Mouse (Mus musculus): ENCODE data around the gene Oasl1. TPM values are rescaled to one million over a fixed set of nuclear protein-coding genes. Genes with fewer than 3 reads are reported as not detected.
A peak's percentile ranks its signal among the peaks of the same experiment; 100 is the strongest.
"Not testable (repeated sequence)": the region's sequence is repeated elsewhere in the genome, so short reads cannot be mapped to it uniquely, and the experiment has no call there.

The Oasl1 gene
- polyA plus RNA-seq, 1 experiment from 2014 or later, result 1.3 TPM

GRCm38 (mm10) chr5:114917357-114917756, 5.7 kb upstream of the Oasl1 start:
- H3K27ac ChIP-seq (ENCODE audit: low read length); H3K4me3 ChIP-seq (ENCODE audit: low read length); H3K9me3 ChIP-seq (ENCODE audit: control insufficient read depth, low read length); H3K36me3 ChIP-seq (ENCODE audit: control insufficient read depth, insufficient read depth, low read length); H3K27me3 ChIP-seq (replicated peaks; ENCODE audit: control insufficient read depth, insufficient read depth, low read length); H3K9ac ChIP-seq (ENCODE audit: low read depth, low read length); H3K4me1 ChIP-seq (ENCODE audit: control insufficient read depth, insufficient read depth, low read length); H3K4me2 ChIP-seq (ENCODE audit: low read depth, low read length); ATAC-seq: not testable (repeated sequence)
- WGBS, result 95% methylated on average over 5 of the region's 5 CpGs

GRCm38 (mm10) chr5:114921551-114922365, 1.3 kb upstream of the Oasl1 start:
- Histone ChIP-seq H3K4me1 (ENCODE audit: control insufficient read depth, insufficient read depth, low read length) (peaks cover 12% of the 10 kb centered on the region), H3K9ac (ENCODE audit: low read depth, low read length) (peak overlapping the region; percentile 50), H3K4me3 (ENCODE audit: low read length) (no peak overlapping the region), H3K9me3 (ENCODE audit: control insufficient read depth, low read length) (0 out of 2 replicates have a peak, but pooled peaks cover 4% of the 10 kb centered on the region), H3K36me3 (ENCODE audit: control insufficient read depth, insufficient read depth, low read length) (no peaks in the 10 kb centered on the region), H3K27me3 (replicated peaks; ENCODE audit: control insufficient read depth, insufficient read depth, low read length) (no peaks in the 10 kb centered on the region), H3K4me2 (ENCODE audit: low read depth, low read length) (0 out of 2 replicates have a peak overlapping the region, but pooled peaks have one; percentile 1), H3K27ac (ENCODE audit: low read length) (peak overlapping the region; percentile 74)
- 64% methylated on average over 19 of the region's 19 CpGs for WGBS
- peak; percentile 70 for ATAC-seq

GRCm38 (mm10) chr5:114922366-114922731, 691 bp upstream of the Oasl1 start:
- 61% methylated on average over 10 of the region's 10 CpGs for WGBS
- peaks cover 12% of the 10 kb centered on the region for H3K4me1 ChIP-seq (ENCODE audit: control insufficient read depth, insufficient read depth, low read length)
- no peak overlapping the region for H3K4me3 ChIP-seq (ENCODE audit: low read length)
- H3K4me2 ChIP-seq (ENCODE audit: low read depth, low read length), result 0 out of 2 replicates have a peak overlapping the region, but pooled peaks have one; percentile 1
- H3K9ac ChIP-seq (ENCODE audit: low read depth, low read length), result peak overlapping the region; percentile 50; the same call in 1 of the 2 replicates
- no peaks in the 10 kb centered on the region for H3K27me3 ChIP-seq (replicated peaks; ENCODE audit: control insufficient read depth, insufficient read depth, low read length)
- H3K27ac ChIP-seq (ENCODE audit: low read length), result peak overlapping the region; percentile 74
- peak; percentile 46 for ATAC-seq
- 0 out of 2 replicates have a peak, but pooled peaks cover 4% of the 10 kb centered on the region for H3K9me3 ChIP-seq (ENCODE audit: control insufficient read depth, low read length)
- H3K36me3 ChIP-seq (ENCODE audit: control insufficient read depth, insufficient read depth, low read length), result no peaks in the 10 kb centered on the region

- H3K27ac ChIP-seq (ENCODE audit: low read length), result no peak overlapping the region
- no peak for ATAC-seq
- H3K36me3 ChIP-seq (ENCODE audit: control insufficient read depth, insufficient read depth, low read length), result no peaks in the 10 kb centered on the region
- WGBS, result 85% methylated on average over 1 of the region's 1 CpGs
- H3K4me1 ChIP-seq (ENCODE audit: control insufficient read depth, insufficient read depth, low read length), result peaks cover 12% of the 10 kb centered on the region
- H3K9ac ChIP-seq (ENCODE audit: low read depth, low read length), result no peak overlapping the region
- 0 out of 2 replicates have a peak, but pooled peaks cover 4% of the 10 kb centered on the region for H3K9me3 ChIP-seq (ENCODE audit: control insufficient read depth, low read length)
- no peak overlapping the region for H3K4me2 ChIP-seq (ENCODE audit: low read depth, low read length)
- no peak overlapping the region for H3K4me3 ChIP-seq (ENCODE audit: low read length)
- no peaks in the 10 kb centered on the region for H3K27me3 ChIP-seq (replicated peaks; ENCODE audit: control insufficient read depth, insufficient read depth, low read length)
Observed at GRCm38 (mm10) chr5:114926153-114926684, 3.2 kb downstream of the Oasl1 start.

GRCm38 (mm10) chr5:114926753-114927152, 3.7 kb downstream of the Oasl1 start:
- peak; percentile 61 for ATAC-seq
- WGBS, result 76% methylated on average over 9 of the region's 9 CpGs
- no peaks in the 10 kb centered on the region for H3K27me3 ChIP-seq (replicated peaks; ENCODE audit: control insufficient read depth, insufficient read depth, low read length)
- no peak overlapping the region for H3K4me3 ChIP-seq (ENCODE audit: low read length)
- no peak overlapping the region for H3K9ac ChIP-seq (ENCODE audit: low read depth, low read length)
- H3K9me3 ChIP-seq (ENCODE audit: control insufficient read depth, low read length), result 0 out of 2 replicates have a peak, but pooled peaks cover 4% of the 10 kb centered on the region
- H3K4me1 ChIP-seq (ENCODE audit: control insufficient read depth, insufficient read depth, low read length), result peaks cover 11% of the 10 kb centered on the region
- no peaks in the 10 kb centered on the region for H3K36me3 ChIP-seq (ENCODE audit: control insufficient read depth, insufficient read depth, low read length)
- no peak overlapping the region for H3K27ac ChIP-seq (ENCODE audit: low read length)
- H3K4me2 ChIP-seq (ENCODE audit: low read depth, low read length), result no peak overlapping the region

- H3K4me1 ChIP-seq (ENCODE audit: control insufficient read depth, insufficient read depth, low read length), result no peaks in the 10 kb centered on the region
- no peak overlapping the region for H3K4me2 ChIP-seq (ENCODE audit: low read depth, low read length)
- no peaks in the 10 kb centered on the region for H3K36me3 ChIP-seq (ENCODE audit: control insufficient read depth, insufficient read depth, low read length)
- no peaks in the 10 kb centered on the region for H3K27me3 ChIP-seq (replicated peaks; ENCODE audit: control insufficient read depth, insufficient read depth, low read length)
- H3K4me3 ChIP-seq (ENCODE audit: low read length), result no peak overlapping the region
- no peaks in the 10 kb centered on the region for H3K9me3 ChIP-seq (ENCODE audit: control insufficient read depth, low read length)
- 59% methylated on average over 5 of the region's 5 CpGs for WGBS
- H3K27ac ChIP-seq (ENCODE audit: low read length), result no peak overlapping the region
- no peak for ATAC-seq
- no peak overlapping the region for H3K9ac ChIP-seq (ENCODE audit: low read depth, low read length)
Observed at GRCm38 (mm10) chr5:114931626-114932025, 8.6 kb downstream of the Oasl1 start.

GRCm38 (mm10) chr5:114933206-114933605, 10.2 kb downstream of the Oasl1 start:
- Histone ChIP-seq H3K4me1 (ENCODE audit: control insufficient read depth, insufficient read depth, low read length) (no peaks in the 10 kb centered on the region), H3K9ac (ENCODE audit: low read depth, low read length) (no peak overlapping the region), H3K27ac (ENCODE audit: low read length) (no peak overlapping the region), H3K27me3 (replicated peaks; ENCODE audit: control insufficient read depth, insufficient read depth, low read length) (no peaks in the 10 kb centered on the region), H3K36me3 (ENCODE audit: control insufficient read depth, insufficient read depth, low read length) (no peaks in the 10 kb centered on the region), H3K4me3 (ENCODE audit: low read length) (no peak overlapping the region), H3K4me2 (ENCODE audit: low read depth, low read length) (no peak overlapping the region), H3K9me3 (ENCODE audit: control insufficient read depth, low read length) (no peaks in the 10 kb centered on the region)
- WGBS, result 87% methylated on average over 8 of the region's 8 CpGs
- no peak; the same call in 1 of the 2 replicates for ATAC-seq

- no peak overlapping the region for H3K27ac ChIP-seq (ENCODE audit: low read length)
- no peak for ATAC-seq
- H3K9me3 ChIP-seq (ENCODE audit: control insufficient read depth, low read length), result no peaks in the 10 kb centered on the region
- no peaks in the 10 kb centered on the region for H3K27me3 ChIP-seq (replicated peaks; ENCODE audit: control insufficient read depth, insufficient read depth, low read length)
- H3K4me1 ChIP-seq (ENCODE audit: control insufficient read depth, insufficient read depth, low read length), result no peaks in the 10 kb centered on the region
- no peak overlapping the region for H3K9ac ChIP-seq (ENCODE audit: low read depth, low read length)
- H3K4me3 ChIP-seq (ENCODE audit: low read length), result no peak overlapping the region
- H3K4me2 ChIP-seq (ENCODE audit: low read depth, low read length), result no peak overlapping the region
- WGBS, result 22% methylated on average over 3 of the region's 3 CpGs
- H3K36me3 ChIP-seq (ENCODE audit: control insufficient read depth, insufficient read depth, low read length), result no peaks in the 10 kb centered on the region
Observed at GRCm38 (mm10) chr5:114935838-114936237, 12.8 kb downstream of the Oasl1 start.

- not testable (repeated sequence) for H3K27ac ChIP-seq (ENCODE audit: low read length); H3K9ac ChIP-seq (ENCODE audit: low read depth, low read length); H3K4me3 ChIP-seq (ENCODE audit: low read length); H3K36me3 ChIP-seq (ENCODE audit: control insufficient read depth, insufficient read depth, low read length); H3K4me2 ChIP-seq (ENCODE audit: low read depth, low read length); ATAC-seq; H3K9me3 ChIP-seq (ENCODE audit: control insufficient read depth, low read length); H3K4me1 ChIP-seq (ENCODE audit: control insufficient read depth, insufficient read depth, low read length); H3K27me3 ChIP-seq (replicated peaks; ENCODE audit: control insufficient read depth, insufficient read depth, low read length)
- WGBS, result 55% methylated on average over 3 of the region's 3 CpGs
Observed at GRCm38 (mm10) chr5:114941138-114941537, 18.1 kb downstream of the Oasl1 start.

Data from intestine, embryonic 16.5 days (tissue).